ENCODE assay signal across 8 mouse cellular contexts in genomic region chr16:20930003-20930402, GRCm38 (mm10).
DNase-seq lines count a peak whose midpoint lies in the region; ATAC-seq and TF ChIP-seq lines count a peak whose summit lies in the region.
"Not testable (repeated sequence)": the region's sequence is repeated elsewhere in the genome, so short reads cannot be mapped to it uniquely, and the experiment has no call there.

No protein-coding gene starts in this region.

- dilution Hi-C loops in CH12.LX (cut with MboI; ENCODE audit: extremely low pct_ligation_motif_present, extremely low pct_unique_long_range_greater_than_20kb, low sequenced_read_pairs), result not testable (repeated sequence)

- not testable (repeated sequence) for H3K27me3 ChIP-seq in CH12.LX (replicated peaks)

- peaks cover 0 to 12% of the 10 kb centered on the region in 2 experiments; a peak in 1 of 4 replicates for H3K4me1 ChIP-seq in CH12.LX (ENCODE audit: control insufficient read depth in 1 of 2, insufficient read depth in 2 of 2)

- not testable (repeated sequence) for H3K27ac ChIP-seq in CH12.LX (ENCODE audit: insufficient read depth, low read depth)

- DNase-seq in CD4-positive helper T cell, adult 2 months (ENCODE audit: low read depth, low spot score), result peak; percentile 31
- peak; percentile 31 for DNase-seq in CH12.LX (ENCODE audit: extremely low read depth)
- peak; percentile 13 for DNase-seq in T-cell, adult 2 months (ENCODE audit: low spot score)
- peak; percentile 16 to 26 for DNase-seq in spleen, postnatal 36 days (ENCODE audit: low spot score in 2 of 2)
- DNase-seq in thymus, postnatal 25 days, result peak; percentile 22

- H3K9me3 ChIP-seq in CH12.LX (replicated peaks; ENCODE audit: low read length), result not testable (repeated sequence)

- TF ChIP-seq EP300 in CH12.LX (IDR thresholded peaks at IDR 0.05; ENCODE audit: low read length), result peak; percentile 68

- H3K36me3 ChIP-seq in CH12.LX (replicated peaks in 1 of 2; ENCODE audit: control insufficient read depth in 1 of 2, insufficient read depth in 1 of 2, low read length in 1 of 2), result not testable (repeated sequence)

- ATAC-seq in common myeloid progenitor, adult 5-6 weeks (replicated peaks; ENCODE audit: low read depth, poor library complexity, severe bottlenecking), result 0 out of 2 replicates have a peak, but pooled peaks have one; percentile 63
- peak; percentile 72 to 79 for ATAC-seq in hematopoietic stem cell, adult 5-6 weeks (replicated peaks in 1 of 2; ENCODE audit: insufficient read depth in 1 of 2, low FRiP score in 2 of 2, low TSS enrichment in 1 of 2, low read depth in 1 of 2, poor library complexity in 2 of 2, severe bottlenecking in 2 of 2)
- ATAC-seq in megakaryocyte, adult 5-6 weeks (ENCODE audit: poor library complexity, severe bottlenecking), result peak; percentile 69

- H3K4me3 ChIP-seq in CH12.LX (replicated peaks in 1 of 3; ENCODE audit: low read depth in 2 of 3, low read length in 2 of 3, poor library complexity in 1 of 3), result not testable (repeated sequence)

- H3K4me2 ChIP-seq in CH12.LX (ENCODE audit: insufficient read depth, low read depth, poor library complexity, severe bottlenecking), result peak overlapping the region; percentile 27; the same call in 1 of the 2 replicates

- not testable (repeated sequence) for H3K79me2 ChIP-seq in CH12.LX (replicated peaks; ENCODE audit: control insufficient read depth, extremely low read depth, insufficient read depth, poor library complexity, severe bottlenecking)

- not testable (repeated sequence) for H3K9ac ChIP-seq in CH12.LX (ENCODE audit: insufficient read depth, low read depth)

- not testable (repeated sequence) for TF ChIP-seq RAD21 in CH12.LX (IDR thresholded peaks at IDR 0.05; ENCODE audit: low read depth, low read length)

- not testable (repeated sequence) for TF ChIP-seq POLR2A in CH12.LX (IDR thresholded peaks at IDR 0.05; ENCODE audit: low read depth, low read length)

- in situ Hi-C loops in CH12.LX (cut with MboI; ENCODE audit: low pct_ligation_motif_present, low pct_unique_long_range_greater_than_20kb, low sequenced_read_pairs), result not testable (repeated sequence)

- not testable (repeated sequence) for TF ChIP-seq CTCF in CH12.LX (conservative IDR thresholded peaks at IDR 0.05 in 1 of 2, IDR thresholded peaks at IDR 0.05 in 1 of 2; ENCODE audit: low read depth in 2 of 2, low read length in 2 of 2)
